Mouse (Mus musculus) brain, embryonic 14.5 days (tissue): ENCODE measurements at regions not wholly inside any gene's neighbourhood (a gene's known extent, or its start where the extent isn't known, plus 50 kb on each side); places are given as distances from the start of the nearest gene placed in this dataset.

ENCODE experiments used
- CTCF ChIP-seq: fragments of 200-500 bp; IDR thresholded peaks from 2 replicates; pipeline ENCODE4 v1.5.1; 2012; ENCODE audit warnings: inconsistent platforms, mild to moderate bottlenecking, moderate library complexity, borderline replicate concordance; ENCODE audit not compliant: insufficient read depth, insufficient read length; ENCODE audit errors: extremely low read depth
- POLR2A ChIP-seq: fragments of 200-500 bp; IDR thresholded peaks from 2 replicates; pipeline ENCODE4 v1.6.1; 2012; ENCODE audit warnings: mild to moderate bottlenecking, inconsistent platforms, borderline replicate concordance; ENCODE audit not compliant: poor library complexity, insufficient read depth, insufficient read length, severe bottlenecking; ENCODE audit errors: extremely low read depth

GRCm38 (mm10) chr12:58056368-58056860 is 155.2 kb upstream of the Sstr1 start:
- TF ChIP-seq CTCF: no peak
- TF ChIP-seq POLR2A: no peak
